Mouse (Mus musculus) MEL (cell line): ENCODE measurements around the gene Matn1. TPM values are rescaled to one million over a fixed set of nuclear protein-coding genes. Genes with fewer than 3 reads are reported as not detected.

ENCODE experiments used
- DNase-seq: peaks from one replicate; pipeline ENCODE4 v3.0.0; 2011; ENCODE audit warnings: low read depth, low spot score
- H3K27ac ChIP-seq: 2 replicates; pipeline ENCODE4 v1.5.1; 2012; ENCODE audit warnings: low read depth, mild to moderate bottlenecking, control low read depth, low read length, moderate library complexity; ENCODE audit not compliant: control insufficient read depth
- H3K27me3 ChIP-seq, 2 experiments: fragments of 150-350 bp in 1 of 2; sonication (generic) in 1 of 2; 2 replicates each; pipeline ENCODE4 v1.6.1; 2012; ENCODE audit warnings: low read length in 2 of 2, mild to moderate bottlenecking in 2 of 2, improper control_type of control experiment in 1 of 2, moderate library complexity in 1 of 2; ENCODE audit not compliant: insufficient read depth in 2 of 2, control insufficient read depth in 1 of 2
- H3K36me3 ChIP-seq, 2 experiments: 2 replicates each; pipeline ENCODE4 v1.6.1; 2012 to 2014; ENCODE audit warnings: low read length in 2 of 2, improper control_type of control experiment in 1 of 2, inconsistent platforms in 1 of 2, mild to moderate bottlenecking in 1 of 2; ENCODE audit not compliant: insufficient read depth in 2 of 2, control insufficient read depth in 1 of 2
- H3K4me1 ChIP-seq, 2 experiments: fragments of 150-350 bp in 1 of 2; sonication (generic) in 1 of 2; 2 replicates each; pipeline ENCODE4 v1.6.1; 2012; ENCODE audit warnings: low read length in 2 of 2, improper control_type of control experiment in 1 of 2, mild to moderate bottlenecking in 1 of 2; ENCODE audit not compliant: insufficient read depth in 2 of 2, control insufficient read depth in 1 of 2
- H3K4me3 ChIP-seq, 2 experiments: fragments of 150-350 bp in 1 of 2; sonication (generic) in 1 of 2; 2 replicates each; pipeline ENCODE4 v1.5.1; 2012; ENCODE audit warnings: low read depth in 2 of 2, low read length in 2 of 2, mild to moderate bottlenecking in 2 of 2, moderate library complexity in 2 of 2, control low read depth in 1 of 2, improper control_type of control experiment in 1 of 2; ENCODE audit not compliant: control insufficient read depth in 1 of 2, insufficient read depth in 1 of 2
- H3K79me2 ChIP-seq: 2 replicates; pipeline ENCODE4 v1.6.1; 2012; ENCODE audit warnings: mild to moderate bottlenecking, low read length, moderate library complexity; ENCODE audit not compliant: control insufficient read depth, poor library complexity, insufficient read depth
- H3K9ac ChIP-seq: 2 replicates; pipeline ENCODE4 v1.6.1; 2012; ENCODE audit warnings: low read depth, mild to moderate bottlenecking, control low read depth, low read length, moderate library complexity; ENCODE audit not compliant: control insufficient read depth, poor library complexity, severe bottlenecking
- H3K9me3 ChIP-seq: fragments of 150-350 bp; sonication (generic); replicated peaks from 2 replicates; pipeline ENCODE4 v1.6.1; 2012; ENCODE audit warnings: mild to moderate bottlenecking, low read length, improper control_type of control experiment, moderate library complexity; ENCODE audit not compliant: insufficient read depth
- CHD1 ChIP-seq: IDR thresholded peaks from 2 replicates; pipeline ENCODE4 v1.6.1; 2012; ENCODE audit warnings: low read depth, mild to moderate bottlenecking, inconsistent platforms, low read length, improper control_type of control experiment
- CHD2 ChIP-seq: IDR thresholded peaks from 2 replicates; pipeline ENCODE4 v1.6.1; 2011; ENCODE audit warnings: low read length, improper control_type of control experiment
- CTCF ChIP-seq, 3 experiments: IDR thresholded peaks in 2 of 3; conservative IDR thresholded peaks in 1 of 3; 2 replicates each; pipeline ENCODE4 v1.5.1; 2011 to 2012; ENCODE audit warnings: low read length in 3 of 3, low read depth in 2 of 3, mild to moderate bottlenecking in 2 of 3, improper control_type of control experiment in 1 of 3, inconsistent platforms in 1 of 3, mixed read lengths in 1 of 3, moderate library complexity in 1 of 3; ENCODE audit not compliant: control insufficient read depth in 1 of 3, insufficient read depth in 1 of 3, poor library complexity in 1 of 3, severe bottlenecking in 1 of 3
- E2F4 ChIP-seq: IDR thresholded peaks from 2 replicates; pipeline ENCODE4 v1.6.1; 2011; ENCODE audit warnings: low read depth, low read length, improper control_type of control experiment, borderline replicate concordance
- ELF1 ChIP-seq: IDR thresholded peaks from 2 replicates; pipeline ENCODE4 v1.6.1; 2014; ENCODE audit warnings: low read depth, mild to moderate bottlenecking, inconsistent platforms, low read length, improper control_type of control experiment, moderate library complexity
- GABPA ChIP-seq: IDR thresholded peaks from 2 replicates; pipeline ENCODE4 v1.6.1; 2012; ENCODE audit warnings: low read depth, mild to moderate bottlenecking, inconsistent platforms, low read length, improper control_type of control experiment, moderate library complexity
- HCFC1 ChIP-seq: IDR thresholded peaks from 2 replicates; pipeline ENCODE4 v1.6.1; 2012; ENCODE audit warnings: low read depth, mild to moderate bottlenecking, inconsistent platforms, low read length, improper control_type of control experiment, moderate library complexity
- JUND ChIP-seq: IDR thresholded peaks from 2 replicates; pipeline ENCODE4 v1.6.1; 2011; ENCODE audit warnings: low read depth, mild to moderate bottlenecking, improper control_type of control experiment, low read length
- KAT2A ChIP-seq: conservative IDR thresholded peaks from 2 replicates; pipeline ENCODE4 v1.6.1; 2012; ENCODE audit warnings: low read depth, low read length, improper control_type of control experiment, inconsistent platforms
- MAX ChIP-seq: IDR thresholded peaks from 2 replicates; pipeline ENCODE4 v1.6.1; 2011; ENCODE audit warnings: low read length, improper control_type of control experiment
- MEF2A ChIP-seq: IDR thresholded peaks from 2 replicates; pipeline ENCODE4 v1.6.1; 2014; ENCODE audit warnings: low read depth, mild to moderate bottlenecking, inconsistent platforms, low read length, improper control_type of control experiment; ENCODE audit not compliant: poor library complexity, insufficient replicate concordance, severe bottlenecking; ENCODE audit errors: extremely low read depth
- MXI1 ChIP-seq: IDR thresholded peaks from 2 replicates; pipeline ENCODE4 v1.6.1; 2011; ENCODE audit warnings: mild to moderate bottlenecking, low read depth, low read length, improper control_type of control experiment
- MYB ChIP-seq: IDR thresholded peaks from 2 replicates; pipeline ENCODE4 v1.6.1; 2011; ENCODE audit warnings: mild to moderate bottlenecking, low read depth, low read length, improper control_type of control experiment
- MYC ChIP-seq: IDR thresholded peaks from 2 replicates; pipeline ENCODE4 v1.6.1; 2011; ENCODE audit warnings: low read depth, mild to moderate bottlenecking, low read length, improper control_type of control experiment, moderate library complexity
- NRF1 ChIP-seq: IDR thresholded peaks from 2 replicates; pipeline ENCODE4 v1.6.1; 2014; ENCODE audit warnings: low read depth, mild to moderate bottlenecking, inconsistent platforms, low read length, improper control_type of control experiment, moderate library complexity; ENCODE audit not compliant: poor library complexity, insufficient read depth, severe bottlenecking
- POLR2A ChIP-seq, 2 experiments: IDR thresholded peaks; 2 replicates each; pipeline ENCODE4 v1.6.1; 2011 to 2012; ENCODE audit warnings: low read length in 2 of 2, mild to moderate bottlenecking in 2 of 2, control low read depth in 1 of 2, improper control_type of control experiment in 1 of 2, low read depth in 1 of 2, moderate library complexity in 1 of 2; ENCODE audit not compliant: control insufficient read depth in 1 of 2, insufficient read depth in 1 of 2, poor library complexity in 1 of 2
- RAD21 ChIP-seq: IDR thresholded peaks from 2 replicates; pipeline ENCODE4 v1.6.1; 2011; ENCODE audit warnings: mild to moderate bottlenecking, low read depth, low read length, improper control_type of control experiment
- RCOR1 ChIP-seq: IDR thresholded peaks from 2 replicates; pipeline ENCODE4 v1.6.1; 2012; ENCODE audit warnings: low read depth, mild to moderate bottlenecking, inconsistent platforms, low read length, improper control_type of control experiment
- SIN3A ChIP-seq: IDR thresholded peaks from 2 replicates; pipeline ENCODE4 v1.6.1; 2012; ENCODE audit warnings: low read length, improper control_type of control experiment, inconsistent platforms
- TAL1 ChIP-seq: IDR thresholded peaks from 2 replicates; pipeline ENCODE4 v1.6.1; 2012; ENCODE audit warnings: mild to moderate bottlenecking, inconsistent platforms, low read length, moderate library complexity, mixed read lengths
- TBP ChIP-seq: IDR thresholded peaks from 2 replicates; pipeline ENCODE4 v1.8.0; 2011; ENCODE audit warnings: low read depth, low read length, improper control_type of control experiment
- TCF12 ChIP-seq: IDR thresholded peaks from 2 replicates; pipeline ENCODE4 v1.6.1; 2014; ENCODE audit warnings: low read depth, mild to moderate bottlenecking, inconsistent platforms, low read length, improper control_type of control experiment, moderate library complexity
- UBTF ChIP-seq: IDR thresholded peaks from 2 replicates; pipeline ENCODE4 v1.6.1; 2012; ENCODE audit warnings: low read depth, mild to moderate bottlenecking, inconsistent platforms, low read length, improper control_type of control experiment, moderate library complexity, borderline replicate concordance; ENCODE audit not compliant: insufficient read depth
- ZC3H11A ChIP-seq: IDR thresholded peaks from 2 replicates; pipeline ENCODE4 v1.6.1; 2012; ENCODE audit warnings: low read depth, mild to moderate bottlenecking, inconsistent platforms, low read length, improper control_type of control experiment
- ZMIZ1 ChIP-seq: IDR thresholded peaks from 2 replicates; pipeline ENCODE4 v1.6.1; 2012; ENCODE audit warnings: low read depth, mild to moderate bottlenecking, inconsistent platforms, low read length, improper control_type of control experiment, moderate library complexity
- ZNF384 ChIP-seq: IDR thresholded peaks from 2 replicates; pipeline ENCODE4 v1.6.1; 2012; ENCODE audit warnings: low read depth, mild to moderate bottlenecking, inconsistent platforms, low read length, improper control_type of control experiment
- polyA plus RNA-seq, 2 experiments: library from polyadenylated mRNA; stranded (reverse) in 1 of 2; unstranded in 1 of 2; fragments of >175 nt in 1 of 2; fragments of >200 nt in 1 of 2; gene quantifications; 2 replicates each; pipeline versions ENCODE4 v1.2.1 to v1.2.4; 2012; ENCODE audit warnings: low replicate concordance in 2 of 2, low read depth in 1 of 2; ENCODE audit not compliant: insufficient read length in 2 of 2, insufficient read depth in 1 of 2, missing spikeins in 1 of 2
- total RNA-seq: library from RNA; depleted of rRNA; stranded (reverse); fragments of 300-350 nt; gene quantifications from 2 replicates; pipeline ENCODE4 v1.2.3, GENCODE M21; 2012

Matn1 gene
- total and polyA plus RNA-seq, 3 experiments = not detected

- no peaks in the 10 kb centered on the region for H3K27me3 ChIP-seq
- H3K9ac ChIP-seq = no peak overlapping the region
- DNase-seq = no peak
- no peak overlapping the region for H3K4me3 ChIP-seq
- H3K36me3 ChIP-seq = no peaks in the 10 kb centered on the region
- no peaks in the 10 kb centered on the region for H3K9me3 ChIP-seq
- H3K27ac ChIP-seq = no peak overlapping the region
- H3K4me1 ChIP-seq = no peaks in the 10 kb centered on the region
- no peaks in the 10 kb centered on the region for H3K79me2 ChIP-seq
- TF ChIP-seq CHD2 (no peak), MYC (no peak), GABPA (no peak), CTCF (IDR thresholded peaks at IDR 0.05 in 2 of 3, conservative IDR thresholded peaks at IDR 0.05 in 1 of 3; ENCODE audit: control insufficient read depth in 1 of 3, insufficient read depth in 1 of 3, low read depth in 2 of 3, low read length in 3 of 3, poor library complexity in 1 of 3, severe bottlenecking in 1 of 3) (no peak), MEF2A (no peak), TCF12 (no peak), ZC3H11A (no peak), ZNF384 (no peak), TBP (no peak), NRF1 (no peak)
These were observed 40.4 kb downstream of the Matn1 start for GRCm38 (mm10) chr4:130984416-130985182.

GRCm38 (mm10) chr4:130987046-130987445, 42.9 kb downstream of the Matn1 start:
- H3K27me3 ChIP-seq = no peaks in the 10 kb centered on the region
- no peaks in the 10 kb centered on the region for H3K36me3 ChIP-seq
- no peak for DNase-seq
- H3K4me3 ChIP-seq = no peak overlapping the region
- H3K9ac ChIP-seq = no peak overlapping the region
- no peaks in the 10 kb centered on the region for H3K4me1 ChIP-seq
- no peaks in the 10 kb centered on the region for H3K9me3 ChIP-seq
- no peaks in the 10 kb centered on the region for H3K79me2 ChIP-seq
- TF ChIP-seq RAD21 (no peak), SIN3A (no peak), RCOR1 (no peak), ZMIZ1 (no peak), ELF1 (no peak), E2F4 (no peak), KAT2A (no peak), MXI1 (no peak), HCFC1 (no peak), JUND (no peak), ZC3H11A (no peak), POLR2A (IDR thresholded peaks at IDR 0.05; ENCODE audit: control insufficient read depth in 1 of 2, insufficient read depth in 1 of 2, low read depth in 1 of 2, low read length in 2 of 2, poor library complexity in 1 of 2) (no peak), UBTF (no peak), TAL1 (no peak), CHD1 (no peak), GABPA (no peak), MYB (no peak), TCF12 (no peak), MAX (no peak)
- H3K27ac ChIP-seq = no peak overlapping the region
